Mouse (Mus musculus) forebrain, embryonic 12.5 days (tissue): ENCODE results near the gene Oas1f. TPM values are rescaled to one million over a fixed set of nuclear protein-coding genes. Genes with fewer than 3 reads are reported as not detected.
"Not testable (repeated sequence)": the region's sequence is repeated elsewhere in the genome, so short reads cannot be mapped to it uniquely, and the experiment has no call there.

ENCODE experiments used
- ATAC-seq: fragments of 200-750 bp; cut with Nextera tagmentation; 2 replicates; pipeline ENCODE4 v1.8.0; 2017; ENCODE audit warnings: moderate TSS enrichment; ENCODE audit not compliant: low FRiP score
- H3K27ac ChIP-seq: fragments of 300-500 bp; sonication (generic); 2 replicates; pipeline ENCODE4 v1.5.1; 2016; ENCODE audit warnings: mild to moderate bottlenecking
- H3K27me3 ChIP-seq: fragments of 300-500 bp; sonication (generic); 2 replicates; pipeline ENCODE4 v1.6.1; 2016; ENCODE audit warnings: mild to moderate bottlenecking
- H3K36me3 ChIP-seq: fragments of 300-500 bp; sonication (generic); replicated peaks from 2 replicates; pipeline ENCODE4 v1.6.1; 2016; ENCODE audit warnings: mild to moderate bottlenecking
- H3K4me1 ChIP-seq: fragments of 300-500 bp; sonication (generic); 2 replicates; pipeline ENCODE4 v1.6.1; 2016
- H3K4me2 ChIP-seq: fragments of 300-500 bp; sonication (generic); 2 replicates; pipeline ENCODE4 v1.6.1; 2016; ENCODE audit warnings: mild to moderate bottlenecking, moderate library complexity
- H3K4me3 ChIP-seq: fragments of 300-500 bp; sonication (generic); replicated peaks from 2 replicates; pipeline ENCODE4 v1.5.1; 2016; ENCODE audit warnings: mild to moderate bottlenecking
- H3K9ac ChIP-seq: fragments of 300-500 bp; sonication (generic); 2 replicates; pipeline ENCODE4 v1.6.1; 2016; ENCODE audit warnings: mild to moderate bottlenecking
- H3K9me3 ChIP-seq: fragments of 300-500 bp; sonication (generic); 2 replicates; pipeline ENCODE4 v1.6.1; 2016
- WGBS: fragments of 180-500 bp; shearing (Covaris S2); methylation state at CpG from one replicate; pipeline ENCODE4 v1.1.7; 2016; 5-methylcytosine and 5-hydroxymethylcytosine counted together
- microRNA-seq: library from miRNA; unstranded; fragments of <30 nt; microRNA quantifications from one replicate; pipeline ENCODE4, GENCODE M21; 2017
- polyA plus RNA-seq: library from polyadenylated mRNA; unstranded; fragments of >200 nt; fragmentation: Nextera tagmentation; extraction: Ambion mirVana; gene quantifications from 2 replicates; pipeline ENCODE4 v1.2.1, GENCODE M21; 2016

Oas1f gene
- polyA plus RNA-seq, 1 experiment from 2014 or later = not detected

DNA sequence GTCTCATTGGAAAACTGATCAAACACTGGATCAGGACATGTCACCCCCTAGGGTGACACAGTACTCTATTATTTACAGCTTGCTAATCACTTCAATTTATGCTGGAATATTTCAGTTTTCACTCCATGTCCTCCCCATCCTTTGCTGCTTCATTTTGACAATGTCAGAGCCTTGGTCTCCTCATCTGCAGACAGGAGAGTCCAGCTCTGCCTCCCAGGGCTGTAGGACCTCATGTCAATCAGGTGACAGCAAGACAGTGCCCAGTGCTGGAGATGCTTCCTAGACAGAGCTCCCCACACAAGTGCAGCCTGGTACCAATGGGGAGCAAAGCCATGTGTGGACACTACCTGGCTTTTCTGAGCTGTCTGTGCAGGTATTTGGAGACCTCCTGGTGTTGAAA lies 51.6 kb downstream of the Oas1f start:
- Histone ChIP-seq H3K36me3 (no peaks in the 10 kb centered on the region), H3K9ac (no peak overlapping the region), H3K27ac (no peak overlapping the region), H3K4me2 (no peak overlapping the region), H3K4me1 (peaks cover 3% of the 10 kb centered on the region; the same call in 1 of the 2 replicates), H3K27me3 (no peaks in the 10 kb centered on the region), H3K9me3 (no peaks in the 10 kb centered on the region), H3K4me3 (no peak overlapping the region)
- ATAC-seq = no peak

DNA sequence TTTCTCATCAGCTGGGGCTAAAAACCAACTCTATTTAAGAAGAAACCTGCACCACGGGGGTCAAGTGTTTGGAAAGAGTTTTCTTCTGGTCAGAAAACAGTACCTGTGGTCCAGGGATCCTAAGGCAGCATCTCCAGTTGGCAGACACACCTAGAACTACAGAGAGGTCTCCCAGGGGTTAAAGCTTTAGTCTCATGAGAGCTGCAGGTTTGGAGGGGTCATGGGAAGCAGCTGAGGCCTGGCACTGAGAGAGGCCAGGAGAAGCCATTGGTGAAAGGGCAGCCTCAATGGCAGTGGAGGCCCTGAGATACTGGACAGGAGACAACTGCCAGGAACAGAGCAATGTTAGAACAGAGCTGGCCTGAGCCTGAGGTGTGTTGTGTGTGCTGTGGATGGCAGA lies 53.5 kb downstream of the Oas1f start:
- H3K27ac ChIP-seq = no peak overlapping the region
- H3K4me3 ChIP-seq = no peak overlapping the region
- no peak overlapping the region for H3K9ac ChIP-seq
- ATAC-seq = no peak
- no peaks in the 10 kb centered on the region for H3K4me1 ChIP-seq
- 58% methylated on average over 1 of the region's 1 CpGs for WGBS
- H3K9me3 ChIP-seq = no peaks in the 10 kb centered on the region
- H3K36me3 ChIP-seq = no peaks in the 10 kb centered on the region
- H3K27me3 ChIP-seq = no peaks in the 10 kb centered on the region
- H3K4me2 ChIP-seq = no peak overlapping the region

DNA sequence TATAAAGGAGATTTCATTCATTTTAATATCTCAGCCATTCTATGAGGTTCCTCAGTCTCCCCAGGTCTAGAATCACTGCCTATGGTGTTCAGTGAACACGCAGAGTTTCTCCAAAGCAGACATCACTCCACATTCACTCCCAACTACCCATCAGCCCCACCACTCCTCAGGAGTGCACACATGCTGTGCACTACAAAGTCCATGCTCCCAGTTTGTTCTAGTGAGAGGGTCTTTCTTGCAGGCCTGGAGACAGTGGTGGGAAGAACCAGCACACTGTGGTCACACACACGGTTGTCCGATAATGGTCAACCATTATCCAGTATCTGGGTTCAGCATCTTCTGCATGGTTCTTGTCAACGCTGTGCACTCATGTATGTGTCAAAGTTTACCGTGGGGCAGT lies 54.9 kb downstream of the Oas1f start:
- Histone ChIP-seq H3K27me3 (no peaks in the 10 kb centered on the region), H3K36me3 (no peaks in the 10 kb centered on the region), H3K4me2 (no peak overlapping the region), H3K27ac (no peak overlapping the region), H3K4me3 (no peak overlapping the region), H3K9me3 (no peaks in the 10 kb centered on the region), H3K4me1 (no peaks in the 10 kb centered on the region), H3K9ac (no peak overlapping the region)
- ATAC-seq = no peak
- WGBS = 91% methylated on average over 5 of the region's 5 CpGs

DNA sequence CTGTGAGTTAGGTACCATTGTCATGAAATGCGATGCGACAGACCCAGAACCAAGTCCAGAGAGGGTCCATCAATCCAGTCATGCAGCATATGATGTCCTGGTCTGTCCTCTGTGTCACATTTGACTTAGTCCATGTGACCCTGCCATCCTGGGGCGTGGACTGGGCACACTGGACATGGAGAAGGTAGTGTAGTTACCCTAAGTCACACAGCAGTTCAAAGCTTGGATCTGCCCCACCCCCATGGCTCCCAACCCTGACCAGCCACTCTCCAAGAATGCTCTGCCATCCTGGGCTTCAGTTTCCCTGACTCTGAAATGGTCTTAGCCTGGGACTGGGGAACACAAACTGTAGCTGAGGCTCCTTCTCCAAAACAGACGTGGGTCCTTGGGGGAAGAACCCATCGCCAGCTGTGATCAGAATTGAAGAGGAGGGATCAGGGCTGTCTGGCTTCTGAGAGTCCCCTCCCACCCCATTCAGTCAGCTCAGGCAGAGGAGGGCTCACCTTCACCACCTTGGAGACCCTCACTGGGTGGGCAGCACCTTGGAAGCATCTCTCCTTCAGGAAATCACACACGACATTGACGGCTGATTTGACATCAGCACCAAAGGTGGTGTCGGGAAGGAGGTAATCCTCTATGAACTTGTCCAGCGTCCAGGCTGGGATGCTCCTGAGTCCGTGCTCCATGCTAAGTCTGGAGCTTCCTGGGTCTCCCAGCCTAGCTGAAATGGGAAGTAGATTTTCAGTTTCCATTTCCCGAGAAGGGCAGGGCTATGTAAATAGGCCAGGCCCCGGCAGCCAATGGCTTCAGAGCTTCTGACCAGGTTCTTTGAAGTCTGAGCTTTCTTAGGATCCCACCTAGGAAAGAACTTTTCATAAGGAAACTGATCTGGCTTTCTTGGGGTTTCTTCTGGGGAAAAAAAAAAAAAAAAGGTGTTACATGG lies 59.9 kb downstream of the Oas1f start, which contains the start of gene Oas1a:
Oas1a (minus strand) TSS at position 731 of the 943 bp plus-strand sequence.
- 35% methylated on average over 9 of the region's 12 CpGs for WGBS
- H3K4me1 ChIP-seq, H3K9ac ChIP-seq, H3K27me3 ChIP-seq, H3K36me3 ChIP-seq, ATAC-seq, H3K4me3 ChIP-seq, H3K4me2 ChIP-seq, H3K9me3 ChIP-seq, H3K27ac ChIP-seq: not testable (repeated sequence)

Small RNA genes lying within 50 kb of the gene (microRNA-seq; reads per million reads assigned to microRNA genes)
- not detected for gene Gm22907

Other genes with a start within 250 kb of the Oas1f start
- gene Rita1, start 234.8 kb upstream of the Oas1f start, polyA plus RNA-seq = 13.6 and 16.6 TPM in 2 replicates
- 50.7 and 52.6 TPM in 2 replicates for gene Ddx54, start 234.6 kb upstream of the Oas1f start, polyA plus RNA-seq
- gene Cfap73, start 213.1 kb upstream of the Oas1f start, polyA plus RNA-seq = 0.28 TPM in 1 of 2 replicates, not detected in the other
- gene Rasal1, start 198.6 kb upstream of the Oas1f start, polyA plus RNA-seq = 0.17 and 0.20 TPM in 2 replicates
- gene Dtx1, start 135.4 kb upstream of the Oas1f start, polyA plus RNA-seq = 17.1 and 18.1 TPM in 2 replicates
- 0.10 and 0.17 TPM in 2 replicates for gene Oas2, start 97.5 kb upstream of the Oas1f start, polyA plus RNA-seq
- 0.09 and 0.12 TPM in 2 replicates for gene Oas3, start 69.7 kb upstream of the Oas1f start, polyA plus RNA-seq
- 0.10 TPM in 1 of 2 replicates, not detected in the other for gene Oas1e, start 51.8 kb upstream of the Oas1f start, polyA plus RNA-seq
- gene Oas1c, start 34.9 kb upstream of the Oas1f start, polyA plus RNA-seq = 0.49 and 0.51 TPM in 2 replicates
- not detected in 2 replicates for gene Oas1h, start 14.1 kb downstream of the Oas1f start, polyA plus RNA-seq
- not detected in 2 replicates for gene Oas1g, start 40.2 kb downstream of the Oas1f start, polyA plus RNA-seq
- gene Oas1a, start 60.2 kb downstream of the Oas1f start, polyA plus RNA-seq = 0.41 and 0.72 TPM in 2 replicates
- not detected in 2 replicates for gene Oas1d, start 67.2 kb downstream of the Oas1f start, polyA plus RNA-seq
- gene Rph3a, start 162.7 kb downstream of the Oas1f start, polyA plus RNA-seq = 4.6 and 5.1 TPM in 2 replicates